Mouse (Mus musculus) lung, adult 2 months (tissue): ENCODE measurements around the gene Card11. TPM values are rescaled to one million over a fixed set of nuclear protein-coding genes. Genes with fewer than 3 reads are reported as not detected.
A peak's percentile ranks its signal among the peaks of the same experiment; 100 is the strongest.

Experiments
- DNase-seq: peaks from one replicate; pipeline ENCODE4 v3.0.0; 2022
- H3K4me1 ChIP-seq: fragments of 200-500 bp; 2 replicates; pipeline ENCODE4 v1.6.1; 2011; ENCODE audit warnings: low read length; ENCODE audit not compliant: control insufficient read depth, insufficient read depth
- H3K4me3 ChIP-seq: fragments of 200-500 bp; replicated peaks from 2 replicates; pipeline ENCODE3; 2011; ENCODE audit warnings: low read depth, mild to moderate bottlenecking, control low read depth, low read length; ENCODE audit errors: extremely low read depth
- CTCF ChIP-seq: fragments of 200-500 bp; IDR thresholded peaks from 2 replicates; pipeline ENCODE4 v1.5.1; 2011; ENCODE audit warnings: mild to moderate bottlenecking, low read length, control low read depth; ENCODE audit not compliant: insufficient read depth
- POLR2A ChIP-seq: fragments of 200-500 bp; IDR thresholded peaks from 2 replicates; pipeline ENCODE4 v1.6.1; 2011; ENCODE audit warnings: low read depth, mild to moderate bottlenecking, control low read depth, low read length, borderline replicate concordance; ENCODE audit errors: extremely low read depth
- WGBS: fragments of 180-500 bp; shearing (Covaris S2); methylation state at CpG from one replicate; pipeline ENCODE4 v1.1.7; 2018; 5-methylcytosine and 5-hydroxymethylcytosine counted together
- polyA plus RNA-seq: library from polyadenylated mRNA; depleted of rRNA; stranded (reverse); fragments of >200 nt; gene quantifications from 2 replicates; pipeline ENCODE4 v1.2.3, GENCODE M21; 2012

Gene Card11
- polyA plus RNA-seq, 1 experiment = 15.3 TPM

DNA sequence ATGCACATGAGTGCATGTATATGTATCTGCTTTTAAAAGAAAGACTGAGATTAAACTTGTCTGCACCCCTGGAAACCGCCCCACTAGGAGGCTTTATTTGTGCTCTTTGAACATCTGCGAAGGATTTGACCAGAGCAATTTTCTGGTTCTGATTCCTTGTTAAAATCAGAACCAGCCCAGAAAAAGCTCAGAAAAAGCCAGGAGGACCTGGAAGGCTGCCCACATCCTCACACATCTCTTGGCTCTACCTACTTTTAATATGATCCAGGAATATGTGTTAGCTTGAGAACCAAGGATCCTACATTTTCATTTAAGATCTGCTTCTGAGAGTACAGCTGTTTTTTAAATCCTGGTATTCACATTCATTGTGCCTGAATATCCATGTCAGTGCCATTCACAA lies 29.0 kb upstream of the Card11 start:
- Histone ChIP-seq H3K4me1 (no peaks in the 10 kb centered on the region), H3K4me3 (no peak overlapping the region)
- WGBS = 80% methylated on average over 2 of the region's 2 CpGs
- TF ChIP-seq CTCF = no peak
- TF ChIP-seq POLR2A = no peak
- DNase-seq = no peak

DNA sequence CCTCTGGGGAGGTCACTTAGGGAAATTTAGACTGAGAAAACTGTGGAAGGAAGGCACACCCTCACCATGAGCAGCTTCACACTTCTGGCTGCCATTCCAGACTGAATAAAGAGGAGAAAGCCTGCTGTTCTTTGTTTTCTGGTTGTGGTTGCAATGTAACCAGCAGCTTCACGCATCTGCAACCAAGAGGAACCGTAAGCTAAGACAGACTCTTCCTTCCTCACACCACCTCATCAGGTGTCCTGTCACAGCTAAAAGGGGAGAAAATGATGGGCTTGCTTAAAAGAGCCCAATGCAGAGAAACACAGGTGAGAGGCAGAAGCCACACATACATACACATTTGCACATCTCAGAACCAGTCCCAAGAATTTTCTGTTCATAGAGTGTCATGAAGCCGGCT lies 25.3 kb upstream of the Card11 start:
- DNase-seq = no peak
- no peak overlapping the region for H3K4me3 ChIP-seq
- 76% methylated on average over 3 of the region's 3 CpGs for WGBS
- TF ChIP-seq CTCF = no peak
- no peak for TF ChIP-seq POLR2A
- H3K4me1 ChIP-seq = no peaks in the 10 kb centered on the region

DNA sequence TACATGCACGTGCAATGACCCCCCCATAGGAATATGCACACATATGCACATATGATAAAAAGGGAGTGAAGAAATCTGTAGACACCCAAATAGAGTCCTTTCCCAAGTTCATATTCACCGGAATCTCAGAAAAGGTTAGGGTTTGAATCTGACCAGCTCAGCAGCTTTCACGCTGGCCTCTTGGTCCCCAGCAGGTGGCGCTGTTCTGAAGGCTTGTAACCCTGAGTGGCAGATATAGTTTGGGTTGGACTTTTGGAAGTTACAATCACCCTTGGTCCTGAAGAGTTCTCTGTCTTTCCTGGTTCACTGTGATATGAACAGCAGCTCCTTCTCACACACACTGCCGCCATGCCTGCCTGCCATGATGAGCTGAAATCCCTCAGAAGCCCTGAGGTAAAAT lies 24.1 kb upstream of the Card11 start:
- TF ChIP-seq POLR2A (no peak), CTCF (peak; percentile 42; the same call in 1 of the 2 replicates)
- WGBS = 64% methylated on average over 5 of the region's 5 CpGs
- Histone ChIP-seq H3K4me3 (no peak overlapping the region), H3K4me1 (no peaks in the 10 kb centered on the region)
- DNase-seq = no peak

DNA sequence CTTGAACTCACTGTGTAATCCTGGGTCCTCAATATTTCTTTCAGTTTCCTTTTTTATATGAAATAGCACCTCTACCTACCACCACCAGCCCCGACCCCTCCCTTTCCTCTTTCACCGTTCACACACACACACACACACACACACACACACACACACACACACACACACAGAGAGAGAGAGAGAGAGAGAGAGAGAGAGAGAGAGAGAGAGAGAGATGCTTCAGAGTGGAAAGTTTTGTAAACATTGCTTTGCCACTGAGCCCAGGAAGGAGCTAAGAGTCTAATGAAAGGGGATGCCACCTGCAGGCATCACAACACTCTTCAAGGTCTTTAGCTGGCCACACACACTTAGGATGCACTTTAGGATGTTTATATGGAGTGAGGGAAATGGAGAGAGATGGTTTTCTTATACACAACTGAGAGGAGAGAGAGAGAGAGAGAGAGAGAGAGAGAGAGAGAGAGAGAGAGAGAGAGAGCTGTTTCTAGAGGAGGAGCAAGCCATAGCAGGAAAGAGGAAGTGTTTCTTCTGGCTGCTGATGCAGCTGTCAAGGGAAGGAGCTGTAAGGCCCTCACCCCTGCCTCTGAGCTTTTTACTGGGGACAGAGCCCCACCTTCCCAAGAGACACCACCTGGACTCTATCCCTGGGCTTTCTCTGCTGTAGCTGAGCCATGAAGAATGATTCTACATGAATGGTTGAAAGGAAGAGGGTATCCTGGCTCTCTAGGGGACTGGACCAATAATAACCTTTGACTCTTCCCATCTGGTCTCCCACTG lies 17.7 kb upstream of the Card11 start:
- no peak overlapping the region for H3K4me3 ChIP-seq
- DNase-seq = no peak
- WGBS = 52% methylated on average over 2 of the region's 2 CpGs
- H3K4me1 ChIP-seq = no peaks in the 10 kb centered on the region; the same call in 1 of the 2 replicates
- no peak for TF ChIP-seq CTCF
- no peak for TF ChIP-seq POLR2A

DNA sequence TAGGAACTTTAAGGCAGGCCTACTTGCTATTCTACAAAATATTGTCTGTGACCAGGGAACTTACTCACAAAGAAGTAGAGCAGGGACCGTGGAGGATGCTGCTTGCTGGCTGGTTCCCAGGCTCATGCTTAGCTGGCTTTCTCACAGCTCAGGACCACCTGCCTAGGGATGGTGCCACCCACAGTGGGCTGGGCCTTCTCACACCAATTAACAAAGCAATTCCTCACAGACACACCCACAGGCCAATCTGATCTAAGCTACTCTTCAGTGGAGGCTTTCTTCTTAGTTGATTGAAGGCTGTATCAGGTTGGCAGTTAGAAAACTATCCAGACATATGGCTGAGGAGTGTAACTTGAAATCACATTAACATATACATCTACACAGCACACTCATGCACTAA lies 15.7 kb upstream of the Card11 start:
- H3K4me3 ChIP-seq = no peak overlapping the region
- no peak for DNase-seq
- H3K4me1 ChIP-seq = no peaks in the 10 kb centered on the region; the same call in 1 of the 2 replicates
- TF ChIP-seq POLR2A (no peak), CTCF (no peak)
- 74% methylated on average over 1 of the region's 1 CpGs for WGBS

DNA sequence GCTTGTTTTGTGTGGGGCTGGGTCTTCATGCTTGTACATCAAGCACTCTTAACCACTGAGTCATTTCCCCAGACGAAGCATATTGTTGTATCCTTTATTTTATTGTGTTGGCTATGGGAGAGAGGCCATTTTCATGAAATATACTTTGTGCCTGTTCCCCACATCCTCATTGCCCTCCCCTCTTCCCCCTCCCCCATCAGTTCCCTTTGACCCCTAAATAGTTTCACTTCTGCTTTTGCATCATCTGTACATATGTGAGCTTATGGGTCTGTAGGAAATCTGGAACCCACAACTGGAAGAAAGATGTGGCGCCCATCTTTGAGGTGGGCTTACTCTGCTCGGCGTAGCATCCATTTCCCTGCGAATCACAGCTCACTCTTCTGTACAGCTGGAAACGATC lies 13.8 kb upstream of the Card11 start:
- DNase-seq = no peak
- WGBS = 79% methylated on average over 6 of the region's 6 CpGs
- TF ChIP-seq POLR2A (no peak), CTCF (no peak)
- Histone ChIP-seq H3K4me1 (no peaks in the 10 kb centered on the region; the same call in 1 of the 2 replicates), H3K4me3 (no peak overlapping the region)

DNA sequence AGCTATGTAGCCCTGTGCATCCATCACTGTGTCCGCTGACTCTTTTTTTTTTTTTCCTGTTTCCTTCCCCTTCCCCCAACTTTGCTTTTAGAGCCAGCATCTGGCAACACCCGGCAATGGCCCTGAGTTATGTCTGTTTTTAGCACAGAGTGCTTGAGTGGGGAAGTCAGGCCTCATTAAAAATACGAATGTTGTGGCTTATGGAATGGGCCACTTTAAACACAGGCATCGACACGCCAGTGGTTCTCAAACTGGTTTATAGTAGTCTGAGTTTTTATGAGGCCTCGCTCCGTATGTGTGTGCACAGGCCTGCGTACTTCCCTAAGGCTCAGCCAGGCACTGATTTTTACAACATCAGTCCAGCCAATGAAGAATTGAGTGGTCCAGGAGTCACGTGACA lies 13.1 kb upstream of the Card11 start:
- no peak for DNase-seq
- TF ChIP-seq POLR2A (no peak), CTCF (no peak)
- H3K4me1 ChIP-seq = no peaks in the 10 kb centered on the region
- H3K4me3 ChIP-seq = no peak overlapping the region
- 55% methylated on average over 9 of the region's 9 CpGs for WGBS

DNA sequence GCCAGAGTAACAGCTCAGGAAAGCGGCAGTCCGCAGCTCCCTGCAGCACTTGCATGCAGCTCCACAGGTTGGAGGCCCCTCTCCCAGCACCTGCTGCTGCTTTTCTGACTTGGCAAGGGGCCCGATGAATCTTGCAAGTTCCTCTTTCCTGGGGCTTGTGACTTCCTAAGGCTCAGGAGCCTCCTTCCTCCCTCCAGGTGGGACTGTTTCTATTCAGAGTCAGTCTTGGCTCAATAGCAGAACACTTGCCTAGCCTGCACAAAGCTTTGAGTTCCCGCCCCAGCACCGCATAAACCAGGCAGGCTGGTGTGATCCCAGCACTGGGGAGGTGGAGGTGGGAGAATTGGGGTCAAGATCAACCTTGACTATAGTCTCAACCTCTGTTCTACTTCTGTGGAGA lies 5.1 kb upstream of the Card11 start:
- Histone ChIP-seq H3K4me3 (no peak overlapping the region), H3K4me1 (no peaks in the 10 kb centered on the region)
- 71% methylated on average over 5 of the region's 5 CpGs for WGBS
- TF ChIP-seq CTCF (no peak), POLR2A (no peak)
- no peak for DNase-seq

DNA sequence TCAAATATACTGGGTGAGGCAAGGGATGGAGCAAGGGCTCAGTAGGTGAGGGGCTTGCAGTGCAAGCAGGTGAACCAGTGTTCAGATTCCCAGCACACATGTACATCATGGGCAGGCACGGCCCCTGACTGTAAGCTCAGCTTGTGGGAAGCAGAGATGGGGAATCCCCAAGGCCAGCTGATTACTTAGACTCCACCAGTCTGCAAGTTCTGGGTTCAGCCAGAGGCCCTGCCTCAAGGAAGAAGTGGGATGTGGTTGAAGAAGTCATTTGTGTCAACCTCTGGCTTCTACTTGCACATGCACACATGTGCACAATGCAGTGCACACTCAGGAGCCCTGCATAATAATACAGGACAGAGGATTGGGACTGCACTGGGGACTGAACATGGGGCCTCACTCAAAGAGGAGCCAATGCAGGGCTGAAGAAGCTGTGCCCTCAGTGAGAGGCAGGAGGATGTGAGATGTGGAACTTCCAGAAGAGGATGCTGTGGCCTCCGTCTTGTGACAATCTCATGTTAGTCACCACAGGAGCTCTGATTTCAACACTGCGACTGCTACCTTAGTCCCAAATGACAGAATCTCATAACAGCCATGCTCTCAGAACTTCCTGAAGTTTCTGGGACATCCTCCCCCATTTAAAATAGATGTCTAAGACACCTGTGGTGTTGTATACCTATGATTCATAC lies 3.8 kb upstream of the Card11 start:
- Histone ChIP-seq H3K4me3 (no peak overlapping the region), H3K4me1 (no peaks in the 10 kb centered on the region)
- WGBS = 68% methylated on average over 3 of the region's 3 CpGs
- no peak for DNase-seq
- TF ChIP-seq CTCF (no peak), POLR2A (no peak)
